Mouse (Mus musculus): ENCODE measurements at regions not wholly inside any gene's neighbourhood (a gene's known extent, or its start where the extent isn't known, plus 50 kb on each side); places are given as distances from the start of the nearest gene placed in this dataset.

- TF ChIP-seq GATA4 (IDR thresholded peaks at IDR 0.05; ENCODE audit: insufficient replicate concordance, low read length), result no peak
These were observed 1002.8 kb upstream of the Adgrl2 start for GRCm38 (mm10) chr3:149993199-149993598.

- TF ChIP-seq GATA4 (IDR thresholded peaks at IDR 0.05; ENCODE audit: insufficient replicate concordance, low read length), result no peak
These were observed 997.4 kb upstream of the Adgrl2 start for GRCm38 (mm10) chr3:149987801-149988200.

- no peak for TF ChIP-seq GATA4 (IDR thresholded peaks at IDR 0.05; ENCODE audit: insufficient replicate concordance, low read length)
These were observed 966.6 kb upstream of the Adgrl2 start for GRCm38 (mm10) chr3:149956993-149957392.

GRCm38 (mm10) chr3:149936197-149936596 is 945.8 kb upstream of the Adgrl2 start:
- TF ChIP-seq GATA4 (IDR thresholded peaks at IDR 0.05; ENCODE audit: insufficient replicate concordance, low read length), result no peak

- peak; percentile 64; the same call in 1 of the 2 replicates for TF ChIP-seq GATA4 (IDR thresholded peaks at IDR 0.05; ENCODE audit: insufficient replicate concordance, low read length)
These were observed 944.5 kb upstream of the Adgrl2 start for GRCm38 (mm10) chr3:149934832-149935231.

- TF ChIP-seq GATA4 (IDR thresholded peaks at IDR 0.05; ENCODE audit: insufficient replicate concordance, low read length), result no peak
These were observed 938.4 kb upstream of the Adgrl2 start for GRCm38 (mm10) chr3:149928456-149929360.

- TF ChIP-seq GATA4 (IDR thresholded peaks at IDR 0.05; ENCODE audit: insufficient replicate concordance, low read length), result peak; percentile 97
These were observed 929.9 kb upstream of the Adgrl2 start for GRCm38 (mm10) chr3:149920206-149920605.

GRCm38 (mm10) chr3:149918201-149918600 is 927.8 kb upstream of the Adgrl2 start:
- TF ChIP-seq GATA4 (IDR thresholded peaks at IDR 0.05; ENCODE audit: insufficient replicate concordance, low read length), result no peak

- TF ChIP-seq GATA4 (IDR thresholded peaks at IDR 0.05; ENCODE audit: insufficient replicate concordance, low read length), result no peak
These were observed 920.4 kb upstream of the Adgrl2 start for GRCm38 (mm10) chr3:149910721-149911120.

- no peak for TF ChIP-seq GATA4 (IDR thresholded peaks at IDR 0.05; ENCODE audit: insufficient replicate concordance, low read length)
These were observed 911.4 kb upstream of the Adgrl2 start for GRCm38 (mm10) chr3:149901783-149902182.

GRCm38 (mm10) chr3:149876553-149876952 is 886.2 kb upstream of the Adgrl2 start:
- TF ChIP-seq GATA4 (IDR thresholded peaks at IDR 0.05; ENCODE audit: insufficient replicate concordance, low read length), result no peak

- TF ChIP-seq GATA4 (IDR thresholded peaks at IDR 0.05; ENCODE audit: insufficient replicate concordance, low read length), result no peak
These were observed 875.6 kb upstream of the Adgrl2 start for GRCm38 (mm10) chr3:149865945-149866344.

- TF ChIP-seq GATA4 (IDR thresholded peaks at IDR 0.05; ENCODE audit: insufficient replicate concordance, low read length), result no peak
These were observed 856.7 kb upstream of the Adgrl2 start for GRCm38 (mm10) chr3:149846941-149847539.

- peak; percentile 91 for TF ChIP-seq GATA4 (IDR thresholded peaks at IDR 0.05; ENCODE audit: insufficient replicate concordance, low read length)
These were observed 855.6 kb upstream of the Adgrl2 start for GRCm38 (mm10) chr3:149845826-149846486.

- TF ChIP-seq GATA4 (IDR thresholded peaks at IDR 0.05; ENCODE audit: insufficient replicate concordance, low read length), result no peak
These were observed 854.9 kb upstream of the Adgrl2 start for GRCm38 (mm10) chr3:149845083-149845825.
